Mouse (Mus musculus) lung, adult 2 months (tissue): ENCODE measurements around the gene Olfr1135. TPM values are rescaled to one million over a fixed set of nuclear protein-coding genes. Genes with fewer than 3 reads are reported as not detected.

Experiments
- DNase-seq: peaks from one replicate; pipeline ENCODE4 v3.0.0; 2022
- H3K4me1 ChIP-seq: fragments of 200-500 bp; 2 replicates; pipeline ENCODE4 v1.6.1; 2011; ENCODE audit warnings: low read length; ENCODE audit not compliant: control insufficient read depth, insufficient read depth
- H3K4me3 ChIP-seq: fragments of 200-500 bp; replicated peaks from 2 replicates; pipeline ENCODE3; 2011; ENCODE audit warnings: low read depth, mild to moderate bottlenecking, control low read depth, low read length; ENCODE audit errors: extremely low read depth
- CTCF ChIP-seq: fragments of 200-500 bp; IDR thresholded peaks from 2 replicates; pipeline ENCODE4 v1.5.1; 2011; ENCODE audit warnings: mild to moderate bottlenecking, low read length, control low read depth; ENCODE audit not compliant: insufficient read depth
- POLR2A ChIP-seq: fragments of 200-500 bp; IDR thresholded peaks from 2 replicates; pipeline ENCODE4 v1.6.1; 2011; ENCODE audit warnings: low read depth, mild to moderate bottlenecking, control low read depth, low read length, borderline replicate concordance; ENCODE audit errors: extremely low read depth
- WGBS: fragments of 180-500 bp; shearing (Covaris S2); methylation state at CpG from one replicate; pipeline ENCODE4 v1.1.7; 2018; 5-methylcytosine and 5-hydroxymethylcytosine counted together
- polyA plus RNA-seq: library from polyadenylated mRNA; depleted of rRNA; stranded (reverse); fragments of >200 nt; gene quantifications from 2 replicates; pipeline ENCODE4 v1.2.3, GENCODE M21; 2012; rRNA removed

The Olfr1135 gene
- polyA plus RNA-seq: not detected in 2 replicates

- TF ChIP-seq POLR2A (no peak), CTCF (no peak)
- 6% methylated on average over 1 of the region's 1 CpGs for WGBS
- no peak for DNase-seq
- Histone ChIP-seq H3K4me1 (no peaks in the 10 kb centered on the region), H3K4me3 (no peak within 1 kb of the TSS)
Observed at GRCm38 (mm10) chr2:87673564-87673963, at the start of gene Olfr1135. Gene Olfr1135 (minus strand): TSS chr2:87673664.

DNA sequence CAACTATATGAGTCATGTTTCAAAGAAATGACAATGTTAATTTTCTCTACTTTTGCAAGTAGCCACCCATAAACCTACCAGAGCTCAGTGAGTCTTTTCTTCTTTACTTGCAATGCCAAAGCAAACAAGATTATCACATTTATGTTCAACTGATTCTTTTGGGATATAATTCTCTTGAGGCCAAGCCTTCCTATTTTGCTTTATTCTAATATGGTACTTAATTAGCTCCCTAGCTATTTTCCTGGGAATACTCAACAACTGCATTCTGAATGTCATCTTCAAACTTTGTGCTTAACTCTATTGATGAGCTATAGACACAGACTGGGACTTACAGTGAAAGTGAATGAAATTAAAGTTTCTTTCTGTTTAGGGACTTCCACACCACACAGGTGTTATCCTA lies 39.6 kb upstream of the Olfr1135 start, which contains the start of gene Olfr1137:
Gene Olfr1137 (minus strand): TSS at position 101 of the 400 bp plus-strand sequence.
- TF ChIP-seq POLR2A: no peak
- TF ChIP-seq CTCF: no peak
- Histone ChIP-seq H3K4me1 (no peaks in the 10 kb centered on the region), H3K4me3 (no peak within 1 kb of the TSS)
- DNase-seq: no peak

DNA sequence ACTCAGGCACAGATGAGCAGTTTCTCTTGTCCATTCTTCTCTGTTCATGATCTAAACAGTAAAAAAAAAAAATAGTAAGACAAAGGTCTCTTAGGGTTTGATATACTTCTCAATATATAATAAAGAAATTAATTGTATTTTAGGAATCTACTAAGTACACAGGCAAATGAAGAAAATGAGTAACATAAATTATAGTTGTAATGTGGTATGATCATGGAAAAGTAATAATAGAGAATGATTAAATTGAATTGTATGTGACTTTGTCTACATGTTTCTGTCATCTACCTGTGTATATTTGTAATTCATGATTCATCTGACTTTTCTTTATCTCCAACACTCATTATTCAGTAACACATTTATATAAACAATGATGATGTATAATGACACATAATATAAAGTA lies 20.4 kb upstream of the Olfr1135 start, which contains the start of gene Olfr1136:
Gene Olfr1136 (minus strand): TSS at position 101 of the 400 bp plus-strand sequence.
- H3K4me1 ChIP-seq: no peaks in the 10 kb centered on the region
- H3K4me3 ChIP-seq: no peak within 1 kb of the TSS
- DNase-seq: no peak
- TF ChIP-seq POLR2A (no peak), CTCF (no peak)

GRCm38 (mm10) chr2:87658360-87658759 lies 15.1 kb downstream of the Olfr1135 start, which contains the start of gene Olfr1134:
Gene Olfr1134 (minus strand): TSS chr2:87658460.
- H3K4me3 ChIP-seq: no peak within 1 kb of the TSS
- no peak for DNase-seq
- TF ChIP-seq CTCF (no peak), POLR2A (no peak)
- no peaks in the 10 kb centered on the region for H3K4me1 ChIP-seq
- WGBS: 66% methylated on average over 2 of the region's 2 CpGs

- H3K4me1 ChIP-seq: no peaks in the 10 kb centered on the region
- TF ChIP-seq CTCF (no peak), POLR2A (no peak)
- no peak for DNase-seq
- no peak within 1 kb of the TSS for H3K4me3 ChIP-seq
Observed at GRCm38 (mm10) chr2:87647274-87647673, 26.2 kb downstream of the Olfr1135 start, which contains the start of gene Olfr1133. Gene Olfr1133 (minus strand): TSS chr2:87647374.

GRCm38 (mm10) chr2:87642441-87642840 lies 31.0 kb downstream of the Olfr1135 start:
- Histone ChIP-seq H3K4me1 (no peaks in the 10 kb centered on the region), H3K4me3 (no peak overlapping the region)
- TF ChIP-seq CTCF (no peak), POLR2A (no peak)
- no peak for DNase-seq

- TF ChIP-seq CTCF: no peak
- TF ChIP-seq POLR2A: no peak
- H3K4me3 ChIP-seq: no peak within 1 kb of the TSS
- H3K4me1 ChIP-seq: no peaks in the 10 kb centered on the region
- no peak for DNase-seq
Observed at GRCm38 (mm10) chr2:87637435-87637834, 36.0 kb downstream of the Olfr1135 start, which contains the start of gene Olfr1132. Gene Olfr1132 (minus strand): TSS chr2:87637535.

GRCm38 (mm10) chr2:87626804-87627203 lies 46.7 kb downstream of the Olfr1135 start, which contains the start of gene Olfr1131:
Gene Olfr1131 (plus strand): TSS chr2:87627104.
- no peak for TF ChIP-seq CTCF
- no peak for TF ChIP-seq POLR2A
- Histone ChIP-seq H3K4me3 (no peak within 1 kb of the TSS), H3K4me1 (no peaks in the 10 kb centered on the region)
- WGBS: 57% methylated on average over 3 of the region's 3 CpGs
- DNase-seq: no peak

Other genes with a start within 250 kb of the Olfr1135 start
- gene Olfr1124, start 243.4 kb downstream of the Olfr1135 start, polyA plus RNA-seq: not detected in 2 replicates
- gene Olfr1126, start 219.7 kb downstream of the Olfr1135 start, polyA plus RNA-seq: not detected in 2 replicates
- not detected in 2 replicates for gene Pramel7, start 176.6 kb downstream of the Olfr1135 start, polyA plus RNA-seq
- not detected in 2 replicates for gene Pramel6, start 167.1 kb downstream of the Olfr1135 start, polyA plus RNA-seq
- gene Olfr153, start 141.9 kb downstream of the Olfr1135 start, polyA plus RNA-seq: not detected in 2 replicates
- not detected in 2 replicates for gene Olfr1128, start 128.1 kb downstream of the Olfr1135 start, polyA plus RNA-seq
- gene Olfr1129, start 99.8 kb downstream of the Olfr1135 start, polyA plus RNA-seq: not detected in 2 replicates
- gene Olfr1130, start 67.5 kb downstream of the Olfr1135 start, polyA plus RNA-seq: not detected in 2 replicates
- gene Olfr1131, start 46.6 kb downstream of the Olfr1135 start, polyA plus RNA-seq: not detected in 2 replicates
- not detected in 2 replicates for gene Olfr1132, start 36.1 kb downstream of the Olfr1135 start, polyA plus RNA-seq
- gene Olfr1133, start 26.3 kb downstream of the Olfr1135 start, polyA plus RNA-seq: not detected in 2 replicates
- gene Olfr1134, start 15.2 kb downstream of the Olfr1135 start, polyA plus RNA-seq: not detected in 2 replicates
- not detected in 2 replicates for gene Olfr1136, start 20.3 kb upstream of the Olfr1135 start, polyA plus RNA-seq
- not detected in 2 replicates for gene Olfr1137, start 39.5 kb upstream of the Olfr1135 start, polyA plus RNA-seq
- gene Olfr1138, start 66.3 kb upstream of the Olfr1135 start, polyA plus RNA-seq: not detected in 2 replicates
- gene Olfr1140, start 70.1 kb upstream of the Olfr1135 start, polyA plus RNA-seq: not detected in 2 replicates
- not detected in 2 replicates for gene Olfr1141, start 80.3 kb upstream of the Olfr1135 start, polyA plus RNA-seq
- gene Olfr152, start 105.8 kb upstream of the Olfr1135 start, polyA plus RNA-seq: not detected in 2 replicates
- gene Olfr1143, start 126.9 kb upstream of the Olfr1135 start, polyA plus RNA-seq: not detected in 2 replicates
- gene Olfr1145, start 136.2 kb upstream of the Olfr1135 start, polyA plus RNA-seq: not detected in 2 replicates
- gene Olfr1148, start 156.9 kb upstream of the Olfr1135 start, polyA plus RNA-seq: not detected in 2 replicates
- not detected in 2 replicates for gene Olfr1150-ps1, start 170.3 kb upstream of the Olfr1135 start, polyA plus RNA-seq
- gene Olfr1151, start 182.2 kb upstream of the Olfr1135 start, polyA plus RNA-seq: not detected in 2 replicates
- gene Olfr1152, start 192.8 kb upstream of the Olfr1135 start, polyA plus RNA-seq: not detected in 2 replicates
- not detected in 2 replicates for gene Olfr1153, start 221.3 kb upstream of the Olfr1135 start, polyA plus RNA-seq
- gene Olfr1154, start 231.5 kb upstream of the Olfr1135 start, polyA plus RNA-seq: not detected in 2 replicates